Mouse (Mus musculus) kidney, adult 18-20 months (tissue): Measurements from ENCODE around the gene Pold4.

ENCODE experiments used
- DNase-seq: peaks from one replicate; pipeline ENCODE4 v3.0.0; 2021

Gene Pold4

DNA sequence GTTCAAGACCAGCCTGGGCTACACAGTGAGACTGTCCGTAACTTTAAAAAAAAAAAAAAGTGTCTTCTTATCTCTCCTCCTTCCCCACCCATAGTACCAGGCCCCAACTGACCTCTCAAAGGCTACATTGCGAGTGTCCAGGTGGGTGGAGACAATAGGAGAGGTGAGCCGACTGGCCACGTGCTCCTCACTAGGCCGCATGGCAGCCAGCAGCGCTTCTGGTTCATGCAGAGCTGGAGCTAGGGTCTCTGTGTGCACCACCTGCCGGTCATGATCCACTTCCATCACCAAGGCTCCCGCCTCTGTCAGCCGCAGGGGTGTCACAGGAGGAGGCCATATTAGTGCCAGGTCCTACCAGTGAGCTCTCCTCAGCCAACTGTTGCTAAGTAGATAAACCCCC lies 48.7 kb downstream of the Pold4 start:
- DNase-seq: no peak

DNA sequence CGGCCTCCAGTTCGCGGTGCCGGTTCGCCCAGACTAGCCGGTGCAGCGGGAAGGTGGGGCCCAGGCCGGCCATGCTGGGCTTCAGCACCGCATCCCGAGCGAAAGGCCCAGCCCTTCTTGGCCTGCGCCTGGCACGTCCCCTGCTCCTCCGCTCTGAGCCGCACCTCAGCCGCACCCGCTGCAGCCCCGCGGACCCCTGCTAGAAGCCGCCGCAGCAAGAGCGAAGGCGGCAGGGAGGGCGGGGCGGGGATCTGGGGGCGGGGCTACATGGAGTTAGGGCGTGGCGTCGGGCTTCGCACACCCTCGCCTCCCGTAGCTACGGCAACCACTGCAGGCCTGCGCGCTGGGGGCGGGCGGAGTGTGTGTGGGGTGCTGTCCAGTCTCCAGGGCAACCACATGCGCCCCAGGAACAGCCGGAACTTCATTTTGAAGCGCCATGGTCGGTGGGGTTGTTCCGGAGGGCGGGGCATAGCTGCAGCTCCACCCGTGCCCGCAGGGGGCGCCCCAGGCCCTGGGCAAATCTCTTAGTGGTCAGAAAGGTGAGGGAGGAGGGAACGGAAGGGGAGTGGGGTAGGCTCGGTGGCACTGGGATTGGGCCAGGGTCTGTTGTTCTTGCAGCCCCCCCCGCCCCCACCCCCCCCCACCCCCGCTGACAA lies 51.3 kb downstream of the Pold4 start, which contains the start of gene Ankrd13d:
Gene Ankrd13d (minus strand): TSS at position 240 of the 656 bp plus-strand sequence.
- peak; percentile 80 for DNase-seq
